In the genomic region with DNA sequence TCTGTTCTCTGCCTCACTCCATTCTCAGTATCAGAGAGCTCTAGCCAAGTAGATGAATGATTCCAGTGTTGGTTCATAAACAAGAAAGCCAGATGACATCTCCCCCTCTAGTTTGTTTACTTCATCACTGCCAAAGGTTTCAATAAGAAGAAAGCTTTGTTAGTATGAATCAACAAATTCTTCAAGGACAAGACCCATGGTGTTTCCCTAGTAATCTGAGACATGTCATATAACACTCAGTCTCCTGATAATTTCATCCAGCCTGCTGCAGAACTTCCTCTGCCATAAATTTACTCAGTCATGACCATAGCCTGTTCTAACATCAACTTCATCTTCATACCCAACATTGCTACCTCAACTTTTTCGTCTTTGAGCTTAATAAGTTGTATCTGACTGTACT, we compare ENCODE assay signal across 16 mouse cellular contexts.
"Had no signal": no experiment of that assay in that cellular context is flagged by ENCODE, and none has a peak within 500 bp of the region (broad histone marks: within the 10 kb centered on the region; RNA-seq: fewer than 3 reads in every experiment).

No protein-coding gene starts in this region.

- H3K27me3 ChIP-seq: neural tube, embryonic 13.5 days; neural tube, embryonic 15.5 days; stomach, embryonic 15.5 days had no signal

- H3K4me3 ChIP-seq: neural tube, embryonic 13.5 days; neural tube, embryonic 15.5 days; stomach, embryonic 15.5 days had no signal

- H3K27ac ChIP-seq: neural tube, embryonic 13.5 days; neural tube, embryonic 15.5 days; stomach, embryonic 15.5 days; stomach, postnatal 0 days had no signal

- H3K4me2 ChIP-seq: neural tube, embryonic 13.5 days; neural tube, embryonic 15.5 days; stomach, embryonic 15.5 days had no signal

- H3K9ac ChIP-seq: neural tube, embryonic 13.5 days; neural tube, embryonic 15.5 days; stomach, embryonic 15.5 days had no signal

- H3K36me3 ChIP-seq: neural tube, embryonic 13.5 days; neural tube, embryonic 15.5 days; stomach, embryonic 15.5 days had no signal

- H3K4me1 ChIP-seq: neural tube, embryonic 13.5 days; neural tube, embryonic 15.5 days; stomach, embryonic 15.5 days had no signal

- H3K9me3 ChIP-seq: neural tube, embryonic 15.5 days; stomach, embryonic 15.5 days had no signal

- DNase-seq: retina, postnatal 1 day; right cerebral cortex, adult 18-20 months; right cerebral cortex, postnatal 14 days; right cerebral cortex, postnatal 25 days; right cerebral cortex, postnatal 4 days; spleen, adult 18-20 months; thymus, adult 18-20 months; thymus, adult 2 months; thymus, postnatal 14 days; thymus, postnatal 25 days; thymus, postnatal 36 days; thymus, postnatal 4 days had no signal
